Mouse (Mus musculus): ENCODE measurements around the gene Ahnak. TPM values are rescaled to one million over a fixed set of nuclear protein-coding genes. Genes with fewer than 3 reads are reported as not detected.

Gene Ahnak
- polyA plus RNA-seq, 1 experiment from 2014 or later, result 2.2 TPM

- no peak overlapping the region for H3K27ac ChIP-seq (ENCODE audit: low read length)
- H3K27me3 ChIP-seq (replicated peaks; ENCODE audit: control insufficient read depth, insufficient read depth, low read length), result no peaks in the 10 kb centered on the region
- no peak overlapping the region for H3K4me3 ChIP-seq (replicated peaks; ENCODE audit: low read length)
- 90% methylated on average over 3 of the region's 3 CpGs for WGBS
- no peak overlapping the region for H3K9ac ChIP-seq (replicated peaks; ENCODE audit: low read depth, low read length)
- peaks cover 14% of the 10 kb centered on the region for H3K4me1 ChIP-seq (replicated peaks; ENCODE audit: control insufficient read depth, insufficient read depth, low read length)
- ATAC-seq, result no peak
- H3K4me2 ChIP-seq (ENCODE audit: low read length), result no peak overlapping the region
- no peaks in the 10 kb centered on the region for H3K36me3 ChIP-seq (ENCODE audit: control insufficient read depth, insufficient read depth)
- no peaks in the 10 kb centered on the region for H3K9me3 ChIP-seq (ENCODE audit: control insufficient read depth, low read length)
Observed at GRCm38 (mm10) chr19:9063831-9064230, 74.7 kb downstream of the Ahnak start.

DNA sequence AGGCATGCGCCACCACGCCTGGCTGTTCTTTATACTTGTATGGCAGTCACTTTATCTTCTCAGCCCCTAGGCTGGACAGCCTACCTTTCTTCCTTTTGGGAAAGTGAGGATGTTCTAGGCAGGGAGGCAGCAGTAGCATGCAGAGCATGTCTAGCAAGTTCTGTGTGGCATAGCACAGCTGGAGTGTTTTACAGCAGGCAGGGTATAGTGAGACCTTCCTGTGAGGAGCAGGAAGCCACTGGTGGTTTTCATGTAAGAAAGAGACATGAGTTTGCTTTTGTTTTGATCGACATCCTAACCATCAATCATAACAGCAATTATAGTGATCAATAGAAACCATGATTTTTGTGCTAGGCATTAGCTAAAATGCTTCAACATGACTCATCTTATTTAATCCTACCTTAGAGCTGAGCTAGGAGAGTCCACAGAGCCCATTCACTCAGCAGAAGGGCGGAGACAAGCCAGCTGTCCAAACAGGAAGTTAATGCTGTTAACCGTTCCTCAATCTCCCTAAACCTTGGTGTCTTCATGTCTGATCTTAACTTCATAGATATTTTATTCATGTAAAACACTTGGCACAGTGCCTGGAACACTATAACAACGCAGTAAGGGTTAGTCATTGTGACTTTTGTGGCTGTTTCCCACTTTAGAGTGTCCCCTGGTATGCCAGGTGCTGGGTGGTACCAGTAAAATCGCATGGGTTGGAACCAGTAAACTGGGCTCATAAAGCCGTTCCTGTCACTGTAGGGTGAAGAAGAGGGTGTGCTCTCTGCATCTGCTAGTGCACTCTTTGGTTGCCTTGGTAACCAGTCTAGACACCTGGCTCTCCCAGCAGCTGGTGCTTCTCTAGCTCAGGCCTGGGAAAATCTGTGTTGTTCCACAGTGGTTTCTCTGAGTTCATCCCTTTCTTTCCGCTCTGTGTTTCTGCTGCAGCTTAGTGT lies 76.8 kb downstream of the Ahnak start:
- peak overlapping the region; percentile 63 for H3K27ac ChIP-seq (ENCODE audit: low read length)
- no peak overlapping the region for H3K4me3 ChIP-seq (replicated peaks; ENCODE audit: low read length)
- 62% methylated on average over 9 of the region's 9 CpGs for WGBS
- peak overlapping the region; percentile 6; the same call in 1 of the 2 replicates for H3K4me2 ChIP-seq (ENCODE audit: low read length)
- H3K27me3 ChIP-seq (replicated peaks; ENCODE audit: control insufficient read depth, insufficient read depth, low read length), result no peaks in the 10 kb centered on the region
- H3K9ac ChIP-seq (replicated peaks; ENCODE audit: low read depth, low read length), result no peak overlapping the region
- peaks cover 23% of the 10 kb centered on the region for H3K4me1 ChIP-seq (replicated peaks; ENCODE audit: control insufficient read depth, insufficient read depth, low read length)
- H3K36me3 ChIP-seq (ENCODE audit: control insufficient read depth, insufficient read depth), result no peaks in the 10 kb centered on the region
- no peaks in the 10 kb centered on the region for H3K9me3 ChIP-seq (ENCODE audit: control insufficient read depth, low read length)
- peak; percentile 91 for ATAC-seq

DNA sequence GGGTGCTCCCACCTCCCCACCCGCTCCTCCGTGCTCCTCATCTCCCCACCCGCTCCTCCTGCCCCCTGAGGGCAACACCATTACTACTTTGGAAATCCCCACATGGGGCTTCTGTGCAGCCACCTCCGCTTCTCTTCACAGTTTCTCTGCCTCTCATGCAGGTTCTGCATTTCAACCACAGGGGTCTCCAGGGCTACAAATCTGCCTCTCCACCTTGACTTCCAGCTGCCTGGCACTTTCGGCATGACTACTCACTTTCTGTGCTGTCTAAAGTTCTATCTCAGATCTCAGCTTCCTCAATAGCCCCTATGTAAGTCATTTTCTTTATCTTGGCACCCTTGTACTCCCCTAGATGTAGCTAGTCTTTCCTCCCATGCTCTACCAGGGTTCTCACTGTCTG lies 78.2 kb downstream of the Ahnak start:
- no peaks in the 10 kb centered on the region for H3K36me3 ChIP-seq (ENCODE audit: control insufficient read depth, insufficient read depth)
- no peaks in the 10 kb centered on the region for H3K27me3 ChIP-seq (replicated peaks; ENCODE audit: control insufficient read depth, insufficient read depth, low read length)
- 73% methylated on average over 5 of the region's 5 CpGs for WGBS
- no peaks in the 10 kb centered on the region for H3K9me3 ChIP-seq (ENCODE audit: control insufficient read depth, low read length)
- H3K27ac ChIP-seq (ENCODE audit: low read length), result no peak overlapping the region
- no peak overlapping the region for H3K4me2 ChIP-seq (ENCODE audit: low read length)
- H3K9ac ChIP-seq (replicated peaks; ENCODE audit: low read depth, low read length), result no peak overlapping the region
- no peak for ATAC-seq
- H3K4me1 ChIP-seq (replicated peaks; ENCODE audit: control insufficient read depth, insufficient read depth, low read length), result peaks cover 27% of the 10 kb centered on the region
- H3K4me3 ChIP-seq (replicated peaks; ENCODE audit: low read length), result no peak overlapping the region

- Histone ChIP-seq H3K9ac (replicated peaks; ENCODE audit: low read depth, low read length) (no peak overlapping the region), H3K4me2 (ENCODE audit: low read length) (no peak overlapping the region), H3K4me1 (replicated peaks; ENCODE audit: control insufficient read depth, insufficient read depth, low read length) (peaks cover 27% of the 10 kb centered on the region), H3K36me3 (ENCODE audit: control insufficient read depth, insufficient read depth) (no peaks in the 10 kb centered on the region), H3K27me3 (replicated peaks; ENCODE audit: control insufficient read depth, insufficient read depth, low read length) (no peaks in the 10 kb centered on the region), H3K9me3 (ENCODE audit: control insufficient read depth, low read length) (no peaks in the 10 kb centered on the region), H3K4me3 (replicated peaks; ENCODE audit: low read length) (no peak overlapping the region), H3K27ac (ENCODE audit: low read length) (no peak overlapping the region)
- 45% methylated on average over 8 of the region's 8 CpGs for WGBS
- ATAC-seq, result no peak
Observed at GRCm38 (mm10) chr19:9069687-9070307, 80.7 kb downstream of the Ahnak start.

- Histone ChIP-seq H3K9ac (replicated peaks; ENCODE audit: low read depth, low read length) (no peak overlapping the region), H3K27me3 (replicated peaks; ENCODE audit: control insufficient read depth, insufficient read depth, low read length) (no peaks in the 10 kb centered on the region), H3K4me1 (replicated peaks; ENCODE audit: control insufficient read depth, insufficient read depth, low read length) (peaks cover 27% of the 10 kb centered on the region), H3K4me2 (ENCODE audit: low read length) (no peak overlapping the region), H3K4me3 (replicated peaks; ENCODE audit: low read length) (no peak overlapping the region), H3K9me3 (ENCODE audit: control insufficient read depth, low read length) (no peaks in the 10 kb centered on the region), H3K27ac (ENCODE audit: low read length) (no peak overlapping the region), H3K36me3 (ENCODE audit: control insufficient read depth, insufficient read depth) (no peaks in the 10 kb centered on the region)
- WGBS, result 77% methylated on average over 2 of the region's 2 CpGs
- ATAC-seq, result no peak
Observed at GRCm38 (mm10) chr19:9070316-9070715, 81.2 kb downstream of the Ahnak start.

DNA sequence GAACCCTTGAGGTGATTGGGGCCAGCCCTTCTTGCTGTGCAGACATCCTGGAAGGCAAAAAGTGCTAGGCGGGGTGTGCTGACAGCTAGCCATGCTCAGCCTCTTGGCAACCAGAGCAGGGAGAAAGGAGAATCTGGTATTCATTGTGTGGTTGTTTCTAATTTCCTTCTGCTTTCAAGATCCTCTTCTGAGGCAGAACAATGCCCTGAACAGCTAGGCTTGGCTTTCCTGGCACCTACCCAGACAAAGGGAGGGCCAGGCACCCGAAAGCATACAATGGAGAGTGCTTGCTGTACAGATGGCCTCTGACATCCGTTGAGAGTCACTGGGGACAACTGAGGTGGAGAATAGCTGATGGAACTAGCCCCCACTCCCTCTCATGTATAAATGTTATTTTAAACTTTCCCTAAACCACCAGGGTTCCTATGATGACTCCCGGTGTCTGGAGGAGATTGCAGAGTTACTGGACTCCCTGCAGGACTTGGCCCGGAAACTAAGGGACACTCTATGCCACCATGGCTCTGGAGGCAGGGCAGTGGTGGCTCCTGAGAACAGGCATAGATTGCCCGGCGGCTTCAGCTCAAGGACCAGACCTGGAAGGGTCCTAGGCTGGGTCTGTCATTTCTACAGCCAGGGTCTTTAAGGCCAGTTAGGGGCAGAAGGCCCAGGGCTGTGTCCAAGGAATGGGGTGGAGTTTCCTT lies 82.5 kb downstream of the Ahnak start:
- H3K27ac ChIP-seq (ENCODE audit: low read length), result no peak overlapping the region
- whole genome bisulfite sequencing, result 47% methylated on average over 7 of the region's 7 CpGs
- no peaks in the 10 kb centered on the region for H3K9me3 ChIP-seq (ENCODE audit: control insufficient read depth, low read length)
- no peak overlapping the region for H3K4me2 ChIP-seq (ENCODE audit: low read length)
- no peak overlapping the region for H3K4me3 ChIP-seq (replicated peaks; ENCODE audit: low read length)
- H3K4me1 ChIP-seq (replicated peaks; ENCODE audit: control insufficient read depth, insufficient read depth, low read length), result peaks cover 16% of the 10 kb centered on the region
- no peaks in the 10 kb centered on the region for H3K36me3 ChIP-seq (ENCODE audit: control insufficient read depth, insufficient read depth)
- no peaks in the 10 kb centered on the region for H3K27me3 ChIP-seq (replicated peaks; ENCODE audit: control insufficient read depth, insufficient read depth, low read length)
- ATAC-seq, result no peak
- no peak overlapping the region for H3K9ac ChIP-seq (replicated peaks; ENCODE audit: low read depth, low read length)

GRCm38 (mm10) chr19:9072157-9072530 lies 83.1 kb downstream of the Ahnak start:
- 85% methylated on average over 2 of the region's 2 CpGs for WGBS
- no peak overlapping the region for H3K27ac ChIP-seq (ENCODE audit: low read length)

DNA sequence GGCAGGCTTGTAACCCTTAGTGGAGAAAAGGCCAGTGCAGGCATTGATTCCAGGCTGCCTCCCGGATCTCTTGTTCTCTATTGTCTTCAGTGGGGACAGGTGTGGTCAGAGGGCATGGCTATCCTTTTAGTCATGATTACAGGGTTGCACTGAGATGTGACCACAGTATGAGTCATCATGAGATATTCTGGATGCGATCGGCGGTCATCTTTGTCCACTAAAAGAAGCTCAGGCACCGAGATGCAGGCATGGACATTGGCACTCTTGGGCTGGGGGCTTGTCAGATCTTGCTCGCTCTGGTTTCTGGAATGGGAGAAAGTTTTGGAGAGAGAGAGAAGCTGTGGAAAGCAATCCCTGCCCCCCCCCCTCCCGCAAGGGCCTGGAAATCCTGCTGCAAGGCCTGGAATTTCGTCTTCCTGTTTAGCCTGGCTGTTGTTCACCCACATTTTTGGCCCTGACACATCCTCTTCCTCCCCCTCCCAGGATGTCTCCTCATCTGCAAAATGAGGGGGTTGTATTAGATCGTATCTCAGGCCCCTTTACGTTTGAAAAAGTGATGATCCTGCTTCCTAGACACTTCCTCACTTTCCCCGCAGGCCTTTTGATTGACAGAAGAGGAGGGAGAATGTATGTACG lies 84.8 kb downstream of the Ahnak start:
- ATAC-seq, result no peak
- H3K4me1 ChIP-seq (replicated peaks; ENCODE audit: control insufficient read depth, insufficient read depth, low read length), result peaks cover 13% of the 10 kb centered on the region
- no peaks in the 10 kb centered on the region for H3K27me3 ChIP-seq (replicated peaks; ENCODE audit: control insufficient read depth, insufficient read depth, low read length)
- 82% methylated on average over 12 of the region's 12 CpGs for WGBS
- no peaks in the 10 kb centered on the region for H3K36me3 ChIP-seq (ENCODE audit: control insufficient read depth, insufficient read depth)
- H3K4me3 ChIP-seq (replicated peaks; ENCODE audit: low read length), result no peak overlapping the region
- no peaks in the 10 kb centered on the region for H3K9me3 ChIP-seq (ENCODE audit: control insufficient read depth, low read length)
- no peak overlapping the region for H3K4me2 ChIP-seq (ENCODE audit: low read length)
- H3K9ac ChIP-seq (replicated peaks; ENCODE audit: low read depth, low read length), result no peak overlapping the region
- H3K27ac ChIP-seq (ENCODE audit: low read length), result no peak overlapping the region

More at GRCm38 (mm10) chr19:9072157-9072530, 83.1 kb downstream of the Ahnak start:
- H3K4me2 ChIP-seq (ENCODE audit: low read length), result no peak overlapping the region
- peaks cover 13% of the 10 kb centered on the region for H3K4me1 ChIP-seq (replicated peaks; ENCODE audit: control insufficient read depth, insufficient read depth, low read length)
- no peak overlapping the region for H3K9ac ChIP-seq (replicated peaks; ENCODE audit: low read depth, low read length)
- no peak for ATAC-seq
- H3K27me3 ChIP-seq (replicated peaks; ENCODE audit: control insufficient read depth, insufficient read depth, low read length), result no peaks in the 10 kb centered on the region
- H3K9me3 ChIP-seq (ENCODE audit: control insufficient read depth, low read length), result no peaks in the 10 kb centered on the region
- H3K4me3 ChIP-seq (replicated peaks; ENCODE audit: low read length), result no peak overlapping the region
- H3K36me3 ChIP-seq (ENCODE audit: control insufficient read depth, insufficient read depth), result no peaks in the 10 kb centered on the region

DNA sequence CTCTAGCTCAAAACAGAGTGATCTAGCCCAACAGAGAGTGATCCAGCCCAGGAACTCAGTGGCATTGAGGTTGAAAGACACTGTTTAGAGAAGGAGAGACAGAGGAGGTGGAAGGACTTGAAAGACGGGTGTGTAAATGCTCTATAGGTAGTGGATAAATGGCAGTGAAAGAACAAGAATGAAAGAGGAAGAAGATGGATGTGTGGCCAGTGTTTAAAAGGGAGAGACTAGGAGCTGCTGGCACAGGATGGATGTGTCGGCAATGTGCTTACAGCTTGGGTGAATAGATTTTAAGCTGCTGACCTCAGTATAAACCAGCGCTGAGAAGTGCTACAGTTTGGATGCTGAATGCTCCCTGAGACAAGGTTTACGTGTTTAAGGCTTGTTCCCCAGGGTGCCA lies 85.3 kb downstream of the Ahnak start:
- Histone ChIP-seq H3K4me1 (replicated peaks; ENCODE audit: control insufficient read depth, insufficient read depth, low read length) (peaks cover 13% of the 10 kb centered on the region), H3K4me3 (replicated peaks; ENCODE audit: low read length) (no peak overlapping the region), H3K9me3 (ENCODE audit: control insufficient read depth, low read length) (no peaks in the 10 kb centered on the region), H3K27me3 (replicated peaks; ENCODE audit: control insufficient read depth, insufficient read depth, low read length) (no peaks in the 10 kb centered on the region), H3K4me2 (ENCODE audit: low read length) (no peak overlapping the region), H3K36me3 (ENCODE audit: control insufficient read depth, insufficient read depth) (no peaks in the 10 kb centered on the region), H3K27ac (ENCODE audit: low read length) (no peak overlapping the region), H3K9ac (replicated peaks; ENCODE audit: low read depth, low read length) (no peak overlapping the region)
- WGBS, result 74% methylated on average over 4 of the region's 4 CpGs
- no peak for ATAC-seq

Measured in forebrain, embryonic 16.5 days (tissue).